Mouse (Mus musculus): Measurements from ENCODE around the gene Celsr3.
A peak's percentile ranks its signal among the peaks of the same experiment; 100 is the strongest.

DNA sequence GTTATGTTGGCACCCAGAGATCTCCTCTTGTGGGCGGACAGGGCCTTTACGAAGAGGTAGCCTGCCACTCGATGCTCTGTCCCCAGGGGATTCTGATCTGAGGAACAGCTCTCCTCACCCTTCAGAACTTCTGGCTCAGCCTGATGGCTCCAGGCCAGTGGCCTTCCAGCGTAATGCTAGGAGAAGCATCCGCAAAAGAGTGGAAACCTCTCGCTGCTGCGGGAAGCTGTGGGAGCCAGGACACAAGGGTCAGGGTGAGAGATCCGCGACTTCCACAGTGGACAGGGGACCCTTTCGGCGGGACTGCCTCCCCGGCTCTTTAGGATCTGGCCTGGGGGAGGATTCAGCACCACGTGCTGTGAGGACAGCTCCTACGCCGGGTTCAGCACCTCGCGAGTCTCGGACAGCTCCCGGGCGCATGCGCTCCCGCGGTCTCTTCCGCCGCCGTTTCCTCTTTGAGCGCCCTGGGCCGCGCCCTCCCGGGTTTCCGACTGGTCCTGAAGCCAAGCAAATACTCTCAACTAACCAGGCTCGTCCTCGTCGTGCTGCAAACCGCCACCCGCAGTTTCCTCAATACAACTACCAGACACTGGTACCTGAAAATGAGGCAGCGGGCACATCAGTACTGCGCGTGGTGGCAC is 700 bp downstream of the Celsr3 start:
- TF ChIP-seq CTCF (IDR thresholded peaks at IDR 0.05; ENCODE audit: low read depth, low read length) (peak; percentile 50), POLR2A (IDR thresholded peaks at IDR 0.05; ENCODE audit: extremely low read depth, insufficient read depth, low read length) (no peak)

Measured in liver, adult 2 months (tissue).